Mouse (Mus musculus): ENCODE data around the gene Mthfd1.

DNA sequence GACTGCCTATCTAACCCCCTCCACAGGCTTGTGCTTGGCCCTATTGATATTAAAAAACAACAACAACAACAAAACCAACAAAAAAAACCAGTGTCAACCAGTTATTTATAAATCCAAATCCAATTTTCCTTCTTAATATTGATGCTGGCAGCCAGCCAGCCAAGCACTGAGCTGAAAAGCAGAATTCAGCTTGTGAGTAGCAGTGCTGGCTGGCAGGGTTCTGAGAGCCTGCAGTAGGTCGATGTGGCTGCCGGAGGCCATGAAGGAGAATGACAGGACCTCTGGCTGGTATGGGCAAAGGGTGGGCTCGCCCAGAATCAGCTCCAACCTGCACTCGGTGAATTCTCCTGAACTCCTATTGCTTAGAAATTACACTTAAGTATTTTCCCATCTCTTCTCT, 49.1 kb downstream of the Mthfd1 start:
- TF ChIP-seq CTCF (IDR thresholded peaks at IDR 0.05; ENCODE audit: insufficient read depth, low read depth, low read length), result no peak
- no peak for TF ChIP-seq POLR2A (IDR thresholded peaks at IDR 0.05; ENCODE audit: insufficient read depth, low read depth, low read length)
